Mouse (Mus musculus) left cerebral cortex, adult 2 months (tissue): ENCODE data around the gene Tnik. TPM values are rescaled to one million over a fixed set of nuclear protein-coding genes. Genes with fewer than 3 reads are reported as not detected.

Experiments
- DNase-seq, 2 experiments: peaks; one replicate each; pipeline ENCODE4 v3.0.0; 2021 to 2022; ENCODE audit warnings: low spot score in 2 of 2, mixed read lengths in 1 of 2; ENCODE audit errors: extremely low spot score in 1 of 2
- H3K27ac ChIP-seq: fragments of 200-600 bp; 2 replicates; pipeline ENCODE4 v1.8.1; 2022
- H3K4me3 ChIP-seq: fragments of 200-600 bp; 2 replicates; pipeline ENCODE4 v1.8.1; 2022
- CTCF ChIP-seq: fragments of 200-600 bp; IDR thresholded peaks from 2 replicates; pipeline ENCODE4 v1.8.1; 2022; ENCODE audit warnings: antibody characterized with exemption, mild to moderate bottlenecking, moderate library complexity
- intact Hi-C: fragments of 180-260 bp; cut with DNase I; formaldehyde crosslinking; loops from one replicate; pipeline ENCODE4 v1.15.1; 2025
- total RNA-seq, 2 experiments: library from RNA; stranded (reverse); gene quantifications; 2 replicates each; pipeline ENCODE4 v1.2.3; 2021

Gene Tnik
- total RNA-seq, 2 experiments from 2014 or later = 205 to 221 TPM

DNA sequence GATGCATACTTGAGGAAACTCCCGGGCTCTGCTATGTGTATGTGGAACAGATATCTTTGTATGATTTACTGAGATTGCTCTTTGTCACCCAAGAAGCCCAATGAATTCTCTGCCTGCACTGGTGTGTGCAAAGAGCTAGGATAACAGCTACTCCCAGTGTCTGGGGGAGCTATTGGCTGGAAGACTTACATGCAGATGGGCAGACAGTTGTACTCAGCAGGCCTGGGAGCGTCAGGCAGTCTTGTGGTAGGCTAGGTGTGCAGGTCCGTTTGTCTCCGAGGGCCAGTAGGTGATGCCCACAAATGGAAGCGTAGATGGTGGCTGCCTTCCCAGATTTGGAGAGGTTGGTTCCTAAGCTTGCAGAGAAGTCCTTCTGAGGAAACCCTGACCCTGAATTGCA is 2.6 kb downstream of the Tnik start:
- Histone ChIP-seq H3K27ac (peak overlapping the region; percentile 83), H3K4me3 (peak overlapping the region; percentile 79)
- intact Hi-C loops = loop anchor here (2.0 kb wide), 1 partner anchor 143 kb away; no protein-coding TSS in a partner anchor
- no peak for TF ChIP-seq CTCF
- peak in 1 of 2 experiments; percentile 22 for DNase-seq

DNA sequence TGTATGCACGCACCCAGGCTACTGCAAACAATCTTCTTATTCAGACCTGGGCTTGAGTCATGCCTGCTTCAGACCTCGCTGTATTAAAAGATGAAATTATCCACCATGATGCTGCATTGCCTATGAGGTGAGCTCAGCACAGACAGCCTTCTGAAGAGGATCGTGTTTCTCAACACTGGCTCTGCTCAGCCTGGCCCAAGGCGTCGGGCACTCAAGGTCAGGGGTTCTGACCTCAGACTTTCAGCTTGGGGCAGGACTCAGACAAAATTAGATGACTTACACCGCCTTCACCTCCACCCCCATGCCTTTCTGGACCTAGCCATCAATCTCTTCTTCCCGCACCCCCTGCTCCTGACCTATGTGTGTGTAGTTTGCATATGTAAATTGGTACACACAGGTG is 4.2 kb downstream of the Tnik start:
- no peak for TF ChIP-seq CTCF
- H3K27ac ChIP-seq = no peak overlapping the region
- DNase-seq = no peak
- intact Hi-C loops = no loop called here
- no peak overlapping the region for H3K4me3 ChIP-seq

DNA sequence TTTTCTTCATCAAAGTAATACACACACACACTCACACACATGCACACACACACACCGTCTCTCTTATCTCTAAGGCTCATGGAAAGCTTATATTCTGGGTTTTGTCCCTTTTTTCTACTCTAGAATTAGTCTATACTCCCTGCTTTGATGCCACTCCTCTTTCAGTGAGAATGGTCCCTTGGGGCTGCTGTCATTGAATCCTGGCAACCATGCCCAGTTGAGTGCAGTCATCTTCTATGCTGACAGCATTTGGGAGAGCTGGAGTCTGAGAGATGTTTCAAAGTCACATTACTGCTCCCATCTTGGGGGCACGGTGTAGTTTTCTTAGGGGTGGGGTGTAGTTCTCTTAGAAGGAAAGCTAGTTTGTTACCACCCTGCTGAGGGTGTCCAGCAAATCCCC is 6.7 kb downstream of the Tnik start:
- no peak for TF ChIP-seq CTCF
- H3K4me3 ChIP-seq = no peak overlapping the region
- intact Hi-C loops = no loop called here

DNA sequence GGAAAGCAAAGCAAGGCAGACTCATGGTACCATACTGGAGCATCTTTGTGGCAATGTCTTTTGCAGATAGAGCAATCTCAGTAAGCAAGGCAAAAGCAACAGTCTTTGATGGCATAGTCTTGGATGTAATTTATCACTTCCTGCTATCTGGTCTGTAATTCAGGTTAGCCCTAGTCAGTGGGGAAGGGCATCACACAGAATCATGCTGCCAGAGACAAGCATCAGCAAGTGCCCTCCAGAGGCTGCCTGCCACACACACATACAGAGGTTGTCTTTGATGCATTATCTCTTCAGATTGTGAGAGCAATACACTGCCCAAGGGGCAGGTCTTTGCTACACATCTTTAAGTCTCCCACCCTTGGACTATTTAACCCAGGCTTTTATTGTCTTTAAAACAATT is 8.9 kb downstream of the Tnik start:
- no peak for TF ChIP-seq CTCF
- no peak overlapping the region for H3K4me3 ChIP-seq
- no peak overlapping the region for H3K27ac ChIP-seq
- no peak for DNase-seq
- intact Hi-C loops = no loop called here

More for the DNA sequence above, 6.7 kb downstream of the Tnik start:
- no peak for DNase-seq
- no peak overlapping the region for H3K27ac ChIP-seq

DNA sequence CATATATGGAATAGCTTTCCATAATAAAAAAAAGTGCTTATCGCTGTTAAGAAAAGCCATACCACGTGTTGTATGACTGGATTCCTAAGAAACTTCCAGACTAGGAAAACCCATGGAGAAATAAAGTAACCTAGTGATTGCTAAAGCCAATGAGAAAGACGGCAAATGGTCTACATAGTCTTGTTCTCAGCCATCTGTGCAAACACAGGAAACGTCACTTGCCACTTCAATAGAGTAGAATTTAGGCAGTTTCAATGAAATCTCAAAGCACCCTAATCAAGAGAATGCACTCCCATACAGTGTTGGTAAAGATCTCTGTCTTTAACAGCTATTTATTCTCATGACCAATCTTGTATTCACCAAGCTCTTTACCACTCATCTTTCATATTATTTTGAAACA is 11.7 kb downstream of the Tnik start:
- no peak for DNase-seq
- TF ChIP-seq CTCF = no peak
- H3K4me3 ChIP-seq = no peak overlapping the region
- no peak overlapping the region for H3K27ac ChIP-seq
- intact Hi-C loops = no loop called here

DNA sequence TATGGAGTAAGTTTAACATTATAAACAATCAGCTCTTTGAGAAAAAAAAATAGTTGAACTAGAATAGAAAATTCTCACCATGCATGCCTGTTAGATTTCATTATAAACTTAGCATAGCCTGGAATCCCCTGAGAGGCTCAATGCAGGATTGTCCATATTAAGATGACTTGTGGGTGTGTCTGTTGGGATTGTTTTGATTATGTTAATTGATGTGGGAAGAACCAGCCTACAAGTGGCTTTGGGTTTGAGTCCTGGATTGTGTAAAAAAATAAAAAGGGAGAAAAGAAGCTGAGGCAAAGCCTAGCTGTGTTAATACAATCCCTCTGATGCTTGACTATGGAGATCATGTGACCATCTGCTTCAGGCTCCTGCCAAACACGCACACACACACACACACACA is 26.7 kb downstream of the Tnik start:
- intact Hi-C loops = no loop called here
- no peak for TF ChIP-seq CTCF
- no peak for DNase-seq
- Histone ChIP-seq H3K27ac (no peak overlapping the region), H3K4me3 (no peak overlapping the region)

DNA sequence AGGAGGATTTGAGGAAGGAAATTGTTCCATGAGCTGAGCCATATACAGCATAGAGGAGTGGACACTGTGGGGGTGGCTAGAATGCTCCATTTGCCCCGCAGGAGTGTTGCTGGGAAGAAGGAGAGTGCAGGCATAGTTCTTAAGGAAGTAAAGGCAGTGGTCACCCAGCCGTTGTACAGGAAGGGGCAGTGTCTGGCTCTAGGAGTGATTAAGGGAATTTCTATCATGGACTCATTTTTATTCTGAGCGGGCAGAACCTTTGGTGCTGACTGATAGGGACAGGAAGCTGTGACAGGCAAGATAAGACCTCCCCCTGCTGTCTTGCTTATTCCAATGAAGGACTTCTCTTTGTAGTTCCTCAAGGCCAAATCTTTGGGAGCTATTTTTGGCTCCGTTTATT is 38.4 kb downstream of the Tnik start:
- intact Hi-C loops = no loop called here
- H3K27ac ChIP-seq = no peak overlapping the region
- no peak for DNase-seq
- H3K4me3 ChIP-seq = no peak overlapping the region
- no peak for TF ChIP-seq CTCF

DNA sequence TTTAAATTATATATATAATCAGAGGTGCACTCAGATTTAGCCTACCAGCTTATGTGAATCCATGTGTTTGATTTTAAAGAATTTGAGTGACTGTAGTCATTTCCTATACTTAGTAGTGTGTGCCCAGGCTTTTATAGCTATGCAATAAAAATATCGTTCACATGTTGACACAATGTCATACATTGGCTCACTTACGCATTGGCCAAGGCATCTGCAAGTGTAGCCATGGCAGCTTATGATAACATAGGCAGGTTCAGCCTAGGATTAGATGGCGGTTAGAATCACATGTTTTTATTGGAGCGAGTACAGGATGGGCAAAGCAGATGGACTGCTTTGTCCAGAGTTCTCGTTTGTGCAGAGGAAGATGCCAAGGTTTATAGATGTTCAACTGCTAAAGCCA is 40.9 kb downstream of the Tnik start:
- DNase-seq = no peak
- Histone ChIP-seq H3K4me3 (no peak overlapping the region), H3K27ac (no peak overlapping the region)
- intact Hi-C loops = no loop called here
- no peak for TF ChIP-seq CTCF

DNA sequence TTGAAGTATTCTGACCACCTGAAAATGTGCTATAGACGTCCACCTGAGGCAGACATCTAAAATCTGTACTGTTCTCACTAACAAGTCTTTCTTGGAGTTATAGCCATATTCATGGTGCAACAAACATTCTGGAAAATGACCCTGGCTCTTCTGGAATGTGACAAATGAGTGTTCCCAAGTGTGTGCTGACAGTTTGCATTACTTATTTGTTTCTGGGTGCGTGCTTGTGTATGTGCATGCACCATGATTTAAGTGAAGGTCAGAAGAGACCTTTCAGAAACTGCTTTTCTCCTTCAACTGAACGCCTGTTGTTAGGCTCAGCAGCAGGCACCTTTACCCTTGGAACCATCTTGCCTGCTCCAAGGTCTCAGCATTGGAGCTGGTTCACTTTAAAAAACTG is 43.8 kb downstream of the Tnik start:
- DNase-seq = no peak
- TF ChIP-seq CTCF = no peak
- no peak overlapping the region for H3K27ac ChIP-seq
- H3K4me3 ChIP-seq = no peak overlapping the region
- intact Hi-C loops = no loop called here

DNA sequence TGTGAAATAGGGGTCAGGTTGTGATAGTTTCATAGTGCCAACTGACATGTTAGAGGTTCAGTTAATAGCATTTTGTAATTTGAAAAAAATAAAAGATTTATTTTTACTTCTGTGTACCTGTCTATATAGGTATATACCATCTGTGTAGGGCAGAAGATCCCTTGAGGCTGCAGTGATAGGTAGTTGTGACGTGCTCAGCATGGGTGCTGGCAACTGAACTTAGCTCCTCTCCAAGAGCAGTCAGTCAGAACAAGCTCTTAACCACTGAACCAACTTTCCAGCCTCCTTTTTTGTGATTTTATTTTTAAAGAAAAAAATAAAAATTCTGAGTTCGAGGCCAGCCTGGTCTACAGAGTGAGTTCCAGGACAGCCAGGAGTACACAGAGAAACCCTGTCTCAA is 51.4 kb downstream of the Tnik start:
- TF ChIP-seq CTCF = no peak
- no peak for DNase-seq
- H3K4me3 ChIP-seq = no peak overlapping the region
- intact Hi-C loops = no loop called here
- no peak overlapping the region for H3K27ac ChIP-seq

DNA sequence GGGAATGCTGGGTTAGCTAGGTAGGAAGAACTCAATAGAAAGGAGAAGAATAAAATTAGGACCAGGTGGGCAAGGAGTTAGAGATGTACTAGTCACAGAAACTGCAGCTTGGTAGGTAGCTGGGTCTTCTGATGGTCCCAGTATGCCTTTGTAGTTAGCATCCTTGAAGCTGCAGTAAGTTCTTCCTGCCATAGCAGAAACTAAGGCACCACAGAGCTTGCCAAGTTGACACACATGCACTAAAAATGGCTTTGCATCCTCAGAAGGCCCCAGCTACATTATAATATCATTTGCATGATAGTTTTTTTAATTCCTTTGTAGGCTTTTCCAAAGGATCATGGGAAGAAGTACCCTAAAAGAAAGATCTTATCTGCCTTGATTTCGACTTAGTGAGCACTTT is 54.3 kb downstream of the Tnik start:
- Histone ChIP-seq H3K4me3 (no peak overlapping the region), H3K27ac (peak overlapping the region; percentile 20)
- intact Hi-C loops = no loop called here
- no peak for DNase-seq
- TF ChIP-seq CTCF = no peak; the same call in 1 of the 2 replicates

DNA sequence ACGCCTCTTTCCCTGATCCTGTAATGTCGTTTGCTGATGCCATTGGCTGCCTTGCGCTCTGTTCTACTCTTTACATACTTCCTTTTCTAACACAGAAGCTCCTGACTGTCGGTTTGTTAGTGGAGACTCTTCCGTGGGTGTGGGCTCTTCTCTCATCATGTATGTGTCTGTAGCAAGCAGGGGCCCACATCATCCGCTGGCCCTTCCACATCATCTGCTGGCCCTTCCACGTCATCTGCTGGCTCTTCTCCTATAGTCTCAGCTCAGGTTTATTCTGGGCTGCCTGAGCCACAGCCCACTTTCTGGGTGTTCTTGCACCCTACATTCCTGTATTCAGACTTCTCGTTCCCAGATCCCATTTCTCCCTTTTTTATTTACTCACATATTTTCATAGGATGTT is 58.6 kb downstream of the Tnik start:
- intact Hi-C loops = loop anchor here (5.0 kb wide), 1 partner anchor 236 kb away; no protein-coding TSS in a partner anchor

DNA sequence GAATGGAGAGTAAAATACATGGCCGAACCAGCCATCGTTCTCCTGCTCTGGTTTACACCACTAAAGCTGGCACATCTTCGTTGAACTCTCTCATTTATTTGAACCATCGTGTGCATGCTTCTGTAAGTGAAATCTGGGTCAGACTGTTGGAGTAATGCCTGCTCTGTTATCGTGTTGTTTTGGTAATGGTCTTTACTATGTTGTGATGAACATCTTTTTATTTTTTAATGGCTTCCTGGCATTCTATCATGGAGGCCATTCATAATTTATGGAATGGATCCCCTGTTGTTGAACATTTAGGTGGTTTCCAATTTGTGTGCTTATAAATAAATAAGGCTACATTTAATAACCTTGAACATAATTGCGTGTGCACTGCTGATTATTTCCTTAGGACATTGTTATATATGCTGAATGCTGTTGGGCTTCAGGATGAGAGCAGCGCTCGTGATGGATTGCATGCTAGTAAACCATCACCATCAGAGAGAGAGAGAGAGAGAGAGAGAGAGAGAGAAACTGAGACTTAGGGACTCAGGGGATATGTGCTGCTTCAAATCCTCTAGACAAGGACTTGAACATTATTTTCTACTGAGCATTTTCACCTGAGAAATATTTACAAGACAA is 62.7 kb downstream of the Tnik start:
- intact Hi-C loops = no loop called here
- DNase-seq = no peak
- no peak overlapping the region for H3K27ac ChIP-seq
- TF ChIP-seq CTCF = no peak
- H3K4me3 ChIP-seq = no peak overlapping the region

More for the DNA sequence above, 58.6 kb downstream of the Tnik start:
- no peak for TF ChIP-seq CTCF
- Histone ChIP-seq H3K27ac (no peak overlapping the region), H3K4me3 (no peak overlapping the region)
- no peak for DNase-seq

DNA sequence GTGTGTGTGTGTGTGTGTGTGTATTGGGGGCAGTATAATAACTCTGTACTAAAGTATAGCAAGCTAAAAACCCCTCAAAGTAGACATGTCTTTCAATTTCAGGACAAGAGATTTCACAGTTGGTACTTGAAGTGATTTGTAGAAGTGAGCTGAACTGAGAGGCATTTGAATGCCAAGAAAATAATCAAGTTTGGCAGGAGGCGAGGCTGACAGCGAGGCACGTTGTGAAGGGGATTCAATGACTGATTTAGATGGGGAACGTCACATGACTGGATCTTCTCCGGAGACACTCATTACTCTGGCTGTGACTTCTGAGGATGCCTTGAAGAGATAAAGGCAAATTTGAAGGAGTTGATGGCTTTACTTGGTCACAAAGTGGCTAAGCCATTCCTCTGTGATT is 69.3 kb downstream of the Tnik start:
- no peak for DNase-seq
- intact Hi-C loops = loop anchor here (5.0 kb wide), 1 partner anchor 70 kb away; the partner anchor contains the start of gene Tnik

More for the DNA sequence above, 69.3 kb downstream of the Tnik start:
- Histone ChIP-seq H3K27ac (no peak overlapping the region), H3K4me3 (no peak overlapping the region)
- no peak for TF ChIP-seq CTCF
